Mouse (Mus musculus) limb, embryonic 11.5 days (tissue): ENCODE data around the gene Tnfsf14. TPM values are rescaled to one million over a fixed set of nuclear protein-coding genes. Genes with fewer than 3 reads are reported as not detected.
A peak's percentile ranks its signal among the peaks of the same experiment; 100 is the strongest.

ENCODE experiments used
- ATAC-seq: fragments of 200-750 bp; cut with Nextera tagmentation; 2 replicates; pipeline ENCODE4 v1.8.0; 2017; ENCODE audit warnings: low read depth; ENCODE audit not compliant: insufficient number of reproducible peaks, low FRiP score, low TSS enrichment
- DNase-seq: peaks from one replicate; pipeline ENCODE4 v3.0.0-alpha.2; 2015; ENCODE audit warnings: low spot score
- H3K27ac ChIP-seq: fragments of 300-500 bp; sonication (generic); replicated peaks from 2 replicates; pipeline ENCODE4 v1.5.1; 2014; ENCODE audit warnings: low read depth, mild to moderate bottlenecking, low read length
- H3K27me3 ChIP-seq: fragments of 300-500 bp; sonication (generic); 2 replicates; pipeline ENCODE4 v1.6.1; 2014; ENCODE audit warnings: mild to moderate bottlenecking, low read length, mixed read lengths; ENCODE audit not compliant: control insufficient read depth, insufficient read depth
- H3K36me3 ChIP-seq: fragments of 300-500 bp; sonication (generic); 2 replicates; pipeline ENCODE4 v1.6.1; 2014; ENCODE audit warnings: mild to moderate bottlenecking, low read length, moderate library complexity, mixed read lengths; ENCODE audit not compliant: control insufficient read depth, insufficient read depth
- H3K4me1 ChIP-seq: fragments of 300-500 bp; sonication (generic); 2 replicates; pipeline ENCODE4 v1.6.1; 2014; ENCODE audit warnings: low read length, mixed read lengths; ENCODE audit not compliant: control insufficient read depth, insufficient read depth
- H3K4me2 ChIP-seq: fragments of 300-500 bp; sonication (generic); 2 replicates; pipeline ENCODE4 v1.6.1; 2014; ENCODE audit warnings: low read depth, mild to moderate bottlenecking, moderate library complexity; ENCODE audit not compliant: severe bottlenecking
- H3K4me3 ChIP-seq: fragments of 300-500 bp; sonication (generic); 2 replicates; pipeline ENCODE4 v1.5.1; 2014; ENCODE audit warnings: low read depth, low read length
- H3K9ac ChIP-seq: fragments of 300-500 bp; sonication (generic); 2 replicates; pipeline ENCODE4 v1.6.1; 2014; ENCODE audit warnings: mild to moderate bottlenecking, low read length
- H3K9me3 ChIP-seq: fragments of 300-500 bp; sonication (generic); 2 replicates; pipeline ENCODE4 v1.6.1; 2016; ENCODE audit warnings: low read length; ENCODE audit not compliant: control insufficient read depth
- WGBS: fragments of 180-500 bp; shearing (Covaris S2); extraction: QIAGEN DNeasy Blood & Tissue Kit; methylation state at CpG from one replicate; pipeline ENCODE4 v1.1.7; 2014; 5-methylcytosine and 5-hydroxymethylcytosine counted together
- polyA plus RNA-seq: library from polyadenylated mRNA; unstranded; fragments of >200 nt; fragmentation: Nextera tagmentation; extraction: Ambion mirVana; gene quantifications from 2 replicates; pipeline ENCODE4 v1.2.1, GENCODE M21; 2014

The Tnfsf14 gene
- polyA plus RNA-seq, 1 experiment from 2014 or later, result 0.31 TPM

DNA sequence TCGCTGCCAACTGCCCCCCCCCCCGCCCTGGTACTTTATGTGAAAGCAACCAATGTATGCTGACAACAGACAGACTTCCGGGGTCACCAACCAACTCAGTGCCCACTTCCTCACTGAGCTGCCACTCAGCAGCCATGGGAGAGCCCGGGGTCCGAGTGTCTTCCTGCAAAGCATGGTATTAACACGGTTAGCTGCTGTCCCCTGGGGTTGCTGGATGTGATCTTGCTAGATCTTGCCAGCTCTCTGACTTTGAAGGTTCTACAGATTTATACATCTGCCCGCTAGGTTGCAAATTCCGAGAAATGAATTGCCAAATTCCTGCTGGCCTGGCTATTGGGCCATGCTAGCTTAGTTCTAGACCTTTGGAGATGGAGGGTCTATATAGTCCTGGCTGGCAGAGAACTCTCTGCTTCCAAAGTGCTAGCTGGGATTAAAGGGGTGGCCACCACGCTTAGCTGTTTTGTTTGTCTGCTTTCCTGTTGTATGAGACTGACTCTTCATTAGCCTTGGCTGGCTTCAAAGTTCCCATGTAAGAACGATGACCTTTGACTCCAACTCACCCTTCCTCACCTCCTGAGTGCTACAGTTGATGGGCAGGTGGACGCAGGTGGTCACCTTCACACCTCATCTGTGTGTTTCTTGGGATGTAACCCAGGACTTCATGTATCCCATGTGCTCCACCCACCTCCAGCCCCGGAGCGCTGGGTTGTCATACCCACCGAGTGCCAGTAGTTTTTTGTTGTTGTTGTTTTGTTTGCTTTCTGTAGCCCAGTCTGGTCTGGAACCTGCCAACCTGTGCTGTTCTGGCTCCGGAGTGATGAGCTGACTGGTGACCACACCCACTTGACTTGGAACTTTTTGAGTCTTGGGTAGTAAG, 36.1 kb upstream of the Tnfsf14 start:
- no peaks in the 10 kb centered on the region for H3K4me1 ChIP-seq
- ATAC-seq (0 out of 2 replicates have a peak, but pooled peaks have one; percentile 4), DNase-seq (no peak)
- no peak overlapping the region for H3K27ac ChIP-seq
- no peak overlapping the region for H3K9ac ChIP-seq
- no peak overlapping the region for H3K4me3 ChIP-seq
- no peaks in the 10 kb centered on the region for H3K36me3 ChIP-seq
- no peaks in the 10 kb centered on the region for H3K27me3 ChIP-seq
- 79% methylated on average over 15 of the region's 15 CpGs for WGBS
- no peaks in the 10 kb centered on the region for H3K9me3 ChIP-seq
- H3K4me2 ChIP-seq, result no peak overlapping the region

- Histone ChIP-seq H3K9me3 (no peaks in the 10 kb centered on the region), H3K9ac (no peak overlapping the region), H3K4me1 (no peaks in the 10 kb centered on the region), H3K4me2 (no peak overlapping the region), H3K4me3 (no peak overlapping the region), H3K27me3 (no peaks in the 10 kb centered on the region), H3K36me3 (no peaks in the 10 kb centered on the region), H3K27ac (no peak overlapping the region)
- DNase-seq (no peak), ATAC-seq (no peak)
- 80% methylated on average over 3 of the region's 3 CpGs for WGBS
Observed at GRCm38 (mm10) chr17:57228873-57229272, 34.9 kb upstream of the Tnfsf14 start.

- WGBS, result 62% methylated on average over 3 of the region's 3 CpGs
- DNase-seq, result no peak
- H3K4me2 ChIP-seq, result no peak within 1 kb of the TSS
- H3K9ac ChIP-seq, result no peak within 1 kb of the TSS
- no peaks in the 10 kb centered on the region for H3K36me3 ChIP-seq
- H3K4me1 ChIP-seq, result no peaks in the 10 kb centered on the region
- no peak within 1 kb of the TSS for H3K4me3 ChIP-seq
- no peaks in the 10 kb centered on the region for H3K9me3 ChIP-seq
- H3K27ac ChIP-seq, result no peak within 1 kb of the TSS
- no peak for ATAC-seq
- H3K27me3 ChIP-seq, result no peaks in the 10 kb centered on the region
Observed at GRCm38 (mm10) chr17:57228014-57228413, 34.0 kb upstream of the Tnfsf14 start, which contains the start of gene C3. Gene C3, minus strand, starts transcription at chr17:57228136.

DNA sequence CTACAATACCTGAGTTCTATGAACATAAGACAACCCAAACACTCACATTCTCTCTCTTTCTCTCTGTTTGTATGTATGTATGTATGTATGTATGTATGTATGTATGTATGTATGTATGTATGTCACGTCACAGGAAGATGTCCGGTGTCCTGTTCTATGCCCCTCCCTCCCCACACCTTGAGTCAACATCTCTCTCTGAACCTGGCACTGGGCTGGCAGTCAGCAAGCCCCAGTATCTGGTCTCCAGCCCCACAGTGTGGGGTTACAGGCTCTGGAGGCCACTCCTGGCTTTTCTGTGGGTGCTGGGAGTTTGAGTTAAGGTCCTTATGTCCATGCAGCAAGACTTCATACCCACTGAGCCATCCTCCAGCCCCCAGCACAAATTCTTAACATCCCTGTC, 33.5 kb upstream of the Tnfsf14 start:
- Histone ChIP-seq H3K27me3 (no peaks in the 10 kb centered on the region), H3K9me3 (no peaks in the 10 kb centered on the region), H3K4me1 (no peaks in the 10 kb centered on the region), H3K4me3 (no peak overlapping the region), H3K9ac (no peak overlapping the region), H3K27ac (no peak overlapping the region), H3K4me2 (no peak overlapping the region), H3K36me3 (no peaks in the 10 kb centered on the region)
- 96% methylated on average over 2 of the region's 2 CpGs for WGBS
- DNase-seq (no peak), ATAC-seq (no peak)

DNA sequence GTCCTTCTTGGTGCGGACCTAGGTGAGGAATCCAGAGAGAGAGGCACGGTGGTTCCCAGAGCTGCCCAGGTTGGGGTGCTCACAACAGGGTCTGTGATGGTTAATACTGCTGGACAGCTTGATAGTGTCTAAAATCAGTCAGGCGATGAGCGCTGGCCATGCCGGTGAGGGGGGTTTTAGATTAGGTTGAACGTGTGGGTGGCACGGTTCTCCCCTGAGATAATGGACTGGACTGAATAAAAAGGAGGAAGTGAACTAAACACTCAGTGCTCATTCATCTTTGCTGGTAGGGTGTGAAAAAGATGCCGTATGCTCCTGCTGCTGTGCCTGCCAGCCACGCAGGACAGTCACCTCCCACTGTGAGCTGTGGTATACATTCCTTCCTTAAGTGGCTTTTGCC, 29.3 kb upstream of the Tnfsf14 start:
- Histone ChIP-seq H3K4me2 (no peak overlapping the region), H3K9me3 (no peaks in the 10 kb centered on the region), H3K36me3 (no peaks in the 10 kb centered on the region), H3K27ac (no peak overlapping the region), H3K4me3 (no peak overlapping the region), H3K27me3 (no peaks in the 10 kb centered on the region), H3K4me1 (no peaks in the 10 kb centered on the region), H3K9ac (no peak overlapping the region)
- ATAC-seq (no peak), DNase-seq (no peak)
- 73% methylated on average over 9 of the region's 9 CpGs for WGBS

GRCm38 (mm10) chr17:57221911-57222310, 27.9 kb upstream of the Tnfsf14 start:
- no peak overlapping the region for H3K4me3 ChIP-seq
- ATAC-seq (no peak), DNase-seq (no peak)
- H3K9me3 ChIP-seq, result no peaks in the 10 kb centered on the region
- no peak overlapping the region; the same call in 1 of the 2 replicates for H3K9ac ChIP-seq
- no peaks in the 10 kb centered on the region for H3K4me1 ChIP-seq
- H3K36me3 ChIP-seq, result no peaks in the 10 kb centered on the region
- 73% methylated on average over 4 of the region's 4 CpGs for WGBS
- H3K27ac ChIP-seq, result no peak overlapping the region
- no peak overlapping the region for H3K4me2 ChIP-seq
- H3K27me3 ChIP-seq, result no peaks in the 10 kb centered on the region

GRCm38 (mm10) chr17:57219884-57220207, 25.9 kb upstream of the Tnfsf14 start:
- Histone ChIP-seq H3K9ac (no peak overlapping the region), H3K27me3 (no peaks in the 10 kb centered on the region), H3K4me3 (no peak overlapping the region), H3K4me1 (no peaks in the 10 kb centered on the region), H3K36me3 (no peaks in the 10 kb centered on the region), H3K4me2 (no peak overlapping the region), H3K27ac (no peak overlapping the region), H3K9me3 (no peaks in the 10 kb centered on the region)
- ATAC-seq, result no peak
- DNase-seq, result no peak
- 19% methylated on average over 3 of the region's 3 CpGs for WGBS

GRCm38 (mm10) chr17:57219167-57219883, 25.3 kb upstream of the Tnfsf14 start:
- no peaks in the 10 kb centered on the region for H3K4me1 ChIP-seq
- no peaks in the 10 kb centered on the region for H3K36me3 ChIP-seq
- H3K9ac ChIP-seq, result no peak overlapping the region
- H3K27ac ChIP-seq, result no peak overlapping the region
- no peaks in the 10 kb centered on the region for H3K9me3 ChIP-seq
- no peak overlapping the region for H3K4me3 ChIP-seq
- H3K27me3 ChIP-seq, result no peaks in the 10 kb centered on the region
- H3K4me2 ChIP-seq, result no peak overlapping the region
- WGBS, result 26% methylated on average over 11 of the region's 11 CpGs
- ATAC-seq (no peak), DNase-seq (peak; percentile 81)
